Mouse (Mus musculus) heart, postnatal 0 days (tissue): ENCODE measurements around the gene Tnip3. TPM values are rescaled to one million over a fixed set of nuclear protein-coding genes. Genes with fewer than 3 reads are reported as not detected.

Experiments
- ATAC-seq: fragments of 200-750 bp; cut with Nextera tagmentation; 2 replicates; pipeline ENCODE4 v1.8.0; 2017; ENCODE audit warnings: low read depth, moderate number of reproducible peaks, moderate library complexity; ENCODE audit not compliant: insufficient read depth
- DNase-seq: peaks from one replicate; pipeline ENCODE4 v3.0.0-alpha.2; 2016; ENCODE audit warnings: low spot score
- H3K27ac ChIP-seq: fragments of 300-500 bp; sonication (generic); 2 replicates; pipeline ENCODE4 v1.5.1; 2014; ENCODE audit warnings: low read depth, mild to moderate bottlenecking
- H3K27me3 ChIP-seq: fragments of 300-500 bp; sonication (generic); 2 replicates; pipeline ENCODE4 v1.6.1; 2014; ENCODE audit warnings: low read length, mixed read lengths; ENCODE audit not compliant: control insufficient read depth, insufficient read depth
- H3K36me3 ChIP-seq: fragments of 300-500 bp; sonication (generic); replicated peaks from 2 replicates; pipeline ENCODE4 v1.6.1; 2014; ENCODE audit warnings: low read length, mixed read lengths; ENCODE audit not compliant: control insufficient read depth, insufficient read depth
- H3K4me1 ChIP-seq: fragments of 300-500 bp; sonication (generic); 2 replicates; pipeline ENCODE4 v1.6.1; 2014; ENCODE audit warnings: antibody characterized with exemption; ENCODE audit not compliant: control insufficient read depth, insufficient read depth
- H3K4me2 ChIP-seq: fragments of 300-500 bp; sonication (generic); 2 replicates; pipeline ENCODE4 v1.6.1; 2014; ENCODE audit warnings: low read depth, mild to moderate bottlenecking, low read length, moderate library complexity
- H3K4me3 ChIP-seq: fragments of 300-500 bp; sonication (generic); 2 replicates; pipeline ENCODE4 v1.5.1; 2014; ENCODE audit warnings: low read depth, low read length
- H3K9ac ChIP-seq: fragments of 300-500 bp; sonication (generic); replicated peaks from 2 replicates; pipeline ENCODE4 v1.6.1; 2014; ENCODE audit warnings: low read depth, low read length, mixed read lengths
- H3K9me3 ChIP-seq: fragments of 300-500 bp; sonication (generic); replicated peaks from 2 replicates; pipeline ENCODE4 v1.6.1; 2016; ENCODE audit warnings: low read length; ENCODE audit not compliant: control insufficient read depth
- CTCF ChIP-seq: IDR thresholded peaks from 2 replicates; pipeline ENCODE4 v1.5.1; 2016; ENCODE audit warnings: antibody characterized with exemption, control low read depth, low read depth
- EP300 ChIP-seq: IDR thresholded peaks from 2 replicates; pipeline ENCODE4 v1.6.1; 2016; ENCODE audit warnings: antibody characterized with exemption, low read depth
- WGBS: fragments of 180-500 bp; shearing (Covaris S2); extraction: QIAGEN DNeasy Blood & Tissue Kit; methylation state at CpG from one replicate; pipeline ENCODE4 v1.1.7; 2014; 5-methylcytosine and 5-hydroxymethylcytosine counted together
- polyA plus RNA-seq: library from polyadenylated mRNA; unstranded; fragments of >200 nt; fragmentation: Nextera tagmentation; extraction: Ambion mirVana; gene quantifications from 2 replicates; pipeline ENCODE4 v1.2.1, GENCODE M21; 2015
- total RNA-seq: library from RNA; depleted of rRNA; stranded (reverse); fragments of >200 nt; gene quantifications from 2 replicates; pipeline ENCODE4 v1.2.3, GENCODE M21; 2014; ENCODE audit warnings: low replicate concordance

The Tnip3 gene
- total and polyA plus RNA-seq, 2 experiments from 2014 or later: 2.0 to 4.4 TPM

DNA sequence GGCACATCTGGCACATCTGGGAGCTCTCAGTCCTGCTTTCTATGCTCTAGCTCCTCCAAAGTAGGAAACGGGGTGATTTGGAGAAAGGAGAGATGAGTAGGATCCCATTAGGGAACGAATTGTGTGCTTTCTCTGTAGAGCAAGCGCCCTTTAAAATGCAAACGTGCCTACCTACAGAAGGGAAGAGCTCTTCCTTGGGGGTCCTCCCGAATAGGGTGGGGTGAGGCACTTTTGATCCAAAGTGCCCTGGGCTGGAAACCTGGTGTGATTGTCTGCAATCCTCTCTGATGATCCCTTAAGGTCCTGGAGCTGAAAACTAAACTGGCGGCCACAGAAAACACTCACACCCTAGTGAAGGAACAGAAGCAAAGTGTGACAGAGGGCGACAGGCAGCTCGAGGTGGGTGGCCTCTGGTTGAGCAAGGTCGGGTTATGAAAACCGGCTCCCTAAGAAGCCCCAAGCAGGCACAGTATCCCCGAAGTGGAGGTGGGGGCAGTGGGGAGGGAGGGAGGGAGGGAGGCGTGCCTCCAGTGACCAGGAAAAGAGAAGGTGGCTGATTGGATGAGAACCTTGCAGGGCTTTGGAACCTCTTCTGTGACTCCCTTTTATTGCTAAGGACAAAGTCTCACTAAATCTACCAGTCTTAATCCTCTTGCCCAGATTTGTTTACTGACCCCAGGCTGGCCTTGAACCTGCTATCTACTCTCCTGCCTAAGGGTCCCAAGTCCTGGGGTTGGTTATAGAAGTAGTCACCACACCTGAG, 72.1 kb downstream of the Tnip3 start:
- Histone ChIP-seq H3K4me2 (no peak overlapping the region), H3K9me3 (no peaks in the 10 kb centered on the region), H3K9ac (no peak overlapping the region), H3K27me3 (no peaks in the 10 kb centered on the region), H3K4me3 (no peak overlapping the region), H3K27ac (no peak overlapping the region), H3K36me3 (no peaks in the 10 kb centered on the region), H3K4me1 (no peaks in the 10 kb centered on the region)
- 46% methylated on average over 12 of the region's 12 CpGs for WGBS
- ATAC-seq: no peak
- no peak for DNase-seq
- no peak for TF ChIP-seq CTCF
- no peak for TF ChIP-seq EP300

DNA sequence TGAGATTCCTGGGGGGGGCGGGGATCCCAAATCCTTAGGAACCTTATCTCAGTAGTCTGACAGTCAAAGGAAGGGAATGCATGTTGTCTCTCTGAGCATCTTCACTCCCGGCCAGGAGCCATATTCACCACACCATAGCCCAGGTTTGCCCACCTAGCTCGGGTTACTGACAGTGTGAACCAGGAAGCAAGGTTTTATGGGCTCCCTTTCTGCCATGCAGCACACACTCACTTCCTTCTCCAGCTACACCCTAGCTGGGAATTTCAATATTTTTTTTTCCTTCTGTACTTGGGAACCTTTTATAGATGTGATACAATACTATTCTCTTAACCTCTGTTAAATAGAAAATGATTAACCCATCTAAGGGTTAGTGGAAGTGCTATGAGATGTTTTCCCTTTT, 73.4 kb downstream of the Tnip3 start:
- no peaks in the 10 kb centered on the region for H3K36me3 ChIP-seq
- no peak overlapping the region for H3K27ac ChIP-seq
- no peaks in the 10 kb centered on the region for H3K27me3 ChIP-seq
- H3K4me1 ChIP-seq: no peaks in the 10 kb centered on the region
- no peak overlapping the region for H3K4me3 ChIP-seq
- DNase-seq: no peak
- WGBS: 76% methylated on average over 3 of the region's 3 CpGs
- no peak overlapping the region for H3K4me2 ChIP-seq
- no peaks in the 10 kb centered on the region for H3K9me3 ChIP-seq
- TF ChIP-seq CTCF: no peak
- no peak for TF ChIP-seq EP300
- ATAC-seq: no peak
- H3K9ac ChIP-seq: no peak overlapping the region

DNA sequence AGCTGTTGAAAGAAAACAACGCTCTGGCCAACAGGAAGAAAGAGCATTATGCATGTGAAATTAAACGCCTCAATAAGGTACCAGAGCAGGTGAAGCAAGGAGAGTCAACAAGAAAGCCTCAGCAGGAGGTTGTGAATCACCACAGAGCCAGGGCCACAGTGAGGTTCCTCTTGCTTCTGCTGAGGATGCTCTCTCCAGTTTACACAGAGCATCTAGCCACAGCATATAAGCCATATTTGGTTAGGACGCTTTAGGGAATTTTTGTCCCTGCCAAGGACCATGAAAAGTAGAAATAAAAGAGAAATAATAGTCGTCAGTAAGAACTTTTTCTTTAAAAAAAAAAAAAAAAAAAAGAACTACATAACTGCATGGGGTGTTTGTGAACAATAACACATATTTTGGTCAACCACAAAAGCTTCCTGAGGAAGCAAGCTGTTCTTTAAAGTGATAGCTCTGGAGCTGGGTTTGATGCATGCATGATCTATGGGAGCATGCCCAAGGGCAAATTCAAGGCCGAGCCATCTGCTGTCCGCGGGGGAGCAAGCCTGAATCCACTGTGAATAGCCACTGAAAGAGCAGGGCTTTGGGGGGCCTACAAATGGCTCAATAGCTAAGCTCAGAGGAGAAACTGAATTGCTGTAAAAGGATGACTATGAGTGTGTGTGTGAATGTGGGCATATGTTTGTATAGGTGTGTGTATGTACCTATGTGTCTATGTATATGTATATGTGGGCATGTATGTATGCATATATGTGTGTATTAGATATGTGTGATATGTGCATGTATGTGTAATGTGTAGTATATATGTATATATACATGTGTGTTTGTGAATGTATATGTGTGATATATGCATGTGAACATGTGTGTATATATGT, 75.0 kb downstream of the Tnip3 start:
- Histone ChIP-seq H3K9ac (no peak overlapping the region), H3K4me2 (no peak overlapping the region), H3K4me3 (no peak overlapping the region), H3K27me3 (no peaks in the 10 kb centered on the region), H3K36me3 (no peaks in the 10 kb centered on the region), H3K9me3 (no peaks in the 10 kb centered on the region), H3K27ac (no peak overlapping the region; the same call in 1 of the 2 replicates), H3K4me1 (no peaks in the 10 kb centered on the region)
- TF ChIP-seq EP300: no peak
- TF ChIP-seq CTCF: no peak
- DNase-seq (no peak), ATAC-seq (no peak)
- 53% methylated on average over 7 of the region's 7 CpGs for WGBS

DNA sequence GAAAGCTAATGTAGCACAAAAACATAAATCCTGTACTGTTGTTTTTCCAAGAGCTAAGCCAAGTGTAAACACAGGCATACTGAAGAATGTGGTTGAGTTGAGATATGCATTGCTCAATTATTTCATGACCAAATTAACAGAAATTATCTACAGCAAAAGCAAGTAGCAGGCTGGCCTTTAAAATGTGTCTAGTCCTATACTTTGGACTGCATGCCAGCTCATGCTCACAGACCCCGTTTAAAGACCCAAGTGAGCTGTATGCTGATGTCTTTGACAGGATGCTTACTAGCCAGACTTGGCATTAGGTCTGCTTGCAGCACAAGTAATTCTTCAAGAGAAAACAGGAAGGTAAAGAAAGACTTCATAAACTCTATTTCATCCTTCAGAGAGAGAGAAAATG, 75.8 kb downstream of the Tnip3 start:
- WGBS: 26% methylated on average over 1 of the region's 1 CpGs
- Histone ChIP-seq H3K4me2 (no peak overlapping the region), H3K27me3 (no peaks in the 10 kb centered on the region), H3K4me3 (no peak overlapping the region), H3K36me3 (no peaks in the 10 kb centered on the region), H3K4me1 (no peaks in the 10 kb centered on the region), H3K27ac (no peak overlapping the region), H3K9ac (no peak overlapping the region), H3K9me3 (no peaks in the 10 kb centered on the region)
- no peak for ATAC-seq
- TF ChIP-seq EP300 (no peak), CTCF (no peak)
- no peak for DNase-seq

DNA sequence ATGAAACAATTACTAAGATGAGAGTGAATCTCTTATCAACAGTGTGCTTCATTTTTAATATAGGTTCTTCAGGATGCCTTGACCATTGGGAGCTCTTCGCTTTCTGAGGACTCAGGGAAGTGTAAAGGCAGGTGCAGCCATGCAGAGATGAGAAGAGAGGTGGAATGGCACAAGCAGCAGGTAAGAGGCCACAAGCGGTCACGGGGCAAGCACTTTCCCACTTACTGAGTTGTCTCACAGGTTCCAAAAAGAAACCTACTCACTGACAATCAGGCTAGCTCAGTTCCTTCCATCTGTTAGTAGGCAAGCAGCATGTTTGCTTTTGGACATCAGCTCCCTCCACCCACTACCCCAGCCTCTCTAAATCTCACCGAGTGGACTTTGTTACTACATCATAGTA, 80.7 kb downstream of the Tnip3 start:
- no peaks in the 10 kb centered on the region for H3K9me3 ChIP-seq
- peaks cover under 1% of the 10 kb centered on the region for H3K4me1 ChIP-seq
- no peak overlapping the region for H3K4me3 ChIP-seq
- H3K27me3 ChIP-seq: no peaks in the 10 kb centered on the region
- no peak overlapping the region for H3K9ac ChIP-seq
- no peak overlapping the region for H3K4me2 ChIP-seq
- DNase-seq (no peak), ATAC-seq (no peak)
- TF ChIP-seq CTCF (no peak), EP300 (no peak)
- 85% methylated on average over 4 of the region's 4 CpGs for whole genome bisulfite sequencing
- H3K36me3 ChIP-seq: no peaks in the 10 kb centered on the region
- H3K27ac ChIP-seq: no peak overlapping the region
